Mouse (Mus musculus) heart, adult 2 months (tissue): Measurements from ENCODE around the gene Lhx4.

ENCODE experiments used
- CTCF ChIP-seq: fragments of 200-600 bp; IDR thresholded peaks from 2 replicates; pipeline ENCODE4 v1.8.1; 2022; ENCODE audit warnings: antibody characterized with exemption, mild to moderate bottlenecking, moderate library complexity
- EP300 ChIP-seq: fragments of 200-500 bp; IDR thresholded peaks from 2 replicates; pipeline ENCODE4 v1.6.1; 2011; ENCODE audit warnings: low read depth, low read length, control low read depth; ENCODE audit not compliant: insufficient read depth

DNA sequence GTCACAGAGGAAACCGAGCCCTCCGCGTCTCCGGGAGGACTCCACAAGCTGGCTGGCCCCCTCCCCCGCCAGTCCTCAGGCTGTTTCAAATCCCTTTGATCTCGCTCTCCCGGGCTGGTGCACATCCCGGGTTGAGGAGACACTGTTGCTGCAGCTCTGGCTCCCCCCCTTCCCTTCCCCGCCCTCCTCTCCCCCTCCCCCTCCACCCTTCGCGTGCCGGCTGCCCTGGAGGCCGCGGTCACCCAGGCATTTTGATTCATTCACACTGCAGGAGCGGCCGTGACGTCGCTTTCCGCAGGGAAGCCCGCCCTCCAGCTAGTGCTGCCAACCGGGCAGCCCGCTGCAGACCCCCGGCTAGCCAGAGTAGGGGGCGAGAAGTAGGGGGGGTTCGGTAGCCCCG is 9.5 kb downstream of the Lhx4 start:
- TF ChIP-seq CTCF (no peak), EP300 (no peak)
